Mouse (Mus musculus): Measurements from ENCODE around the gene Cfap43. TPM values are rescaled to one million over a fixed set of nuclear protein-coding genes. Genes with fewer than 3 reads are reported as not detected.
A peak's percentile ranks its signal among the peaks of the same experiment; 100 is the strongest.
"Not testable (repeated sequence)": the region's sequence is repeated elsewhere in the genome, so short reads cannot be mapped to it uniquely, and the experiment has no call there.

Cfap43 gene
- total RNA-seq, 2 experiments from 2014 or later: 0.25 TPM; not detected in 1

DNA sequence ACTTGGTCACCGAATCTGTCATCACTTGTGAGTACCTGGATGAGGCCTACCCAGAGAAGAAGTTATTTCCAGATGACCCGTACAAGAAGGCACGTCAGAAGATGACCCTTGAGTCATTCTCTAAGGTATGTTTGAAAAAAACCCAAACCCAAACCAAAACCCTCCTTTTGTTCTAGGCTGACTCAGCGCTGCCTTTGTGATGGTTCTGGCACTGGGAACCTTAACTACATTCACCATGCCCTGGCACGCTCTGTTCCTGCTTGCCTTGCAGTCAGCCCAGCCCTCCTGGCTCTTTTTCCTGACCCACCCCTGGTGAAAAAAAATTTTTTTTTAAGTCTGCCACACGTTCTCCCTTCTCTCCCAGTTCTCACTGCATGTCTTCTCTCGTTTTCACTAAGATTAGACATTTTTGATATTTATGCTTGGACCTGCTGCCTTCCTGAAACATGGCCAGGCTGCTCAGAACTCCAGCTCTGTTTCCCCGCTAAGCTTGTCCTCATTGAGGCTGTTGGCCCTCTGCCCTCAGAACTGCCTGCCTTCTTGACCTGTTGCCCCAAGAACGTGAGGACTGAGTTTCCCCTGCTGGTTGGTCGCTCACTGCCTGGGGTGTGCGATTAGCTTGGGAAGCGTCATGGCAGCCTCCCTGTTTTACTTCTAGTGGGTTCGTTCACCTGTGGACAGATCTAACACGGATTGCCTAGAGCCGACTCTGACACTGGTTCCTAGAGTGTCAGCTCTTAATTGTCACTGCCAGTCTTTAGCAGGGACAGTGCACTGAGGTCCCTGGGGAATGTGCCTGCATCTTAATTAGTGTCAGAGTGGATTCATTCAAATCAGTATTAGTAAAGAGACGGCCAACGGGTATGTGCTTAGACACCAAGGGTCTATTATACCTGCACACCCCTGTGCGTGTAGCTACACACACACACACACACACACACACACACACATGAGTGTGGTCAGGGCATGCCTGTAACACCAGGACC is 60.8 kb downstream of the Cfap43 start:
- intact Hi-C loops (cut with DNase I): no loop called here
- no peak for DNase-seq (ENCODE audit: low spot score)

DNA sequence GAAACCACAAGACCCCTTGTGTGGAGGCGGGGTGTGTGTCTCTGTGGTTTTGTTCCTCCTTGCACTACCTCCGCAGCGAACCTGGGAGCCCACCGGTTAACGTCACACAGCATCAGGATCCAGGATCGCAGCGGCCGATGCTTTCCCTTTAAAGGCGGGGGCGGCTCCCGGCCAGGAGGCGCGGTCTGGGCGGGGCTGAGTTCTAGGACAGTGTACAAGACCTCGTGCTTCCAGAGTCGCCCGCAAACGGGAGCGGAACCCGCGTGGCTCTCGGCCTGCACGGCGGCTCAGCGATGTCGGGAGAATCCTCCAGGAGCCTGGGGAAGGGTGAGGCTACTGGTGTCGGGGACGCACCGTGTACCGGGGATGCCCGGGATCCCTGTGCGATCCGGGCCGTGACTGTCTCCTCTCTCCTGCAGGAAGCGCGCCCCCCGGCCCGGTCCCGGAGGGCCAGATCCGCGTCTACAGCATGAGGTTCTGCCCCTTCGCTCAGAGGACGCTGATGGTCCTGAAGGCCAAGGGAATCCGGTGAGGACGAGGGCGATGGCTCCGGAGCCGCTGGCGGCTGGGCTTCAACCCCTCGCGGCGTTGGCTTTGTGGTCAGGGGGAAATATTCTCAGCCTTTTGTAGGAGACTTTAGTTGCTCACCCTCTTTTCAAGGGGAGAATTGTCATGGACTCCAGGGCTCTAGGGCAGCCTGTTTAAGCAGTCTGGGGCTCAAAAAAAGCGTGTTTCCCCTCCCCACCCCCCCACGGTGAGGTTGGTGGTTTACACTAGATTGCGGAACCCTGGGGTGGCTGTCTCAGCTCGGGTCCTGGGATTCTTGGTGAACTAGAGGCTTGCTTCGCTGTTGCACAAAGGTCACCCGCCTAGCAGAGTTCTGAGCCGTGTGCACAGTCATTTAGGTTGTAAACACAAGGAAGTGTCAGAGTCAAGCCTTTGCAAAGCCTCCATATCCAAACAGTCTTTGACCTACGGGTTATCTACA is 64.0 kb downstream of the Cfap43 start, which contains the start of gene Gsto1:
TSS of gene Gsto1 (plus strand) at position 175 of the 988 bp plus-strand sequence.
- DNase-seq (ENCODE audit: low spot score): peak; percentile 78
- intact Hi-C loops (cut with DNase I): no loop called here

DNA sequence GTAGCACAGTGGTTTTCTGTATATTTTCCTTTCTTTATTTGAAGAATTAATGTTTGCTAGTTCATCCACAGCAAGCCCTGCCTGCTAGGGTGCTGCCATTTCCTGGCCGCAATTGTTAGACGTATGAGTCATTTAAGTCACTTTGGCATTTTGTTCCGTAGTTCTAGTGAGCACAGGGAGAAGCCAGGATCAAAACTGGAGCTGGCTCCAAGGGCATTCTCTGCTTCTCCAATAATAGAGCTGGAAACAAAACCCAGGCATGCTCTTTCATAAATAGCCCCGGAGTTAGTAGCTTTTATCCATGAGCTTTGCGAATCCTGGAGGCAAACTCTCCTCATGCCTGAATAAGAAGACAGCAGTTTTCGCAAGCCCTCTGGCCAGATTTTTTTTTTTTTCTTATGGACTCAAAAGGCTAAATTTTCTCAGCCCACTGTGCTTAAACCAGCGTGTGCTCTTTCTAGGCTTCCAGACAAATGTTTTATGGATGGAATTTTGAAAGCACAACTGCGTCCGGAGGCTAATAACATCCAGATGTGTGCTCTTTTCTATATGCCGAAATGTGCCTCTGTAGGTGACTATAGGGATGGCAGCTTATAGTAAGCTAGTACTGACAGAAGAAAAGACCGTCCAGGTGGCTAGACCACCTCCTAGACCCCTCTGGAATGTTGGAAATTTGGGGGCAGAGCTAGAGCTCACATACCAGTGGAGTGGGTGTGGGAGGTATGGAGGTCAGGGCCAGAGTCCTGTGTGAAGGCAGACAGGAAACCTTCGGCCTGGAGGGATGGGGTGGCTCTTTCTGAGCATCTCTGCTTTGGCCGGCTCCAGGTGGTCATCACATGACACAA is 64.9 kb downstream of the Cfap43 start:
- no peak for DNase-seq (ENCODE audit: low spot score)
- intact Hi-C loops (cut with DNase I): no loop called here

DNA sequence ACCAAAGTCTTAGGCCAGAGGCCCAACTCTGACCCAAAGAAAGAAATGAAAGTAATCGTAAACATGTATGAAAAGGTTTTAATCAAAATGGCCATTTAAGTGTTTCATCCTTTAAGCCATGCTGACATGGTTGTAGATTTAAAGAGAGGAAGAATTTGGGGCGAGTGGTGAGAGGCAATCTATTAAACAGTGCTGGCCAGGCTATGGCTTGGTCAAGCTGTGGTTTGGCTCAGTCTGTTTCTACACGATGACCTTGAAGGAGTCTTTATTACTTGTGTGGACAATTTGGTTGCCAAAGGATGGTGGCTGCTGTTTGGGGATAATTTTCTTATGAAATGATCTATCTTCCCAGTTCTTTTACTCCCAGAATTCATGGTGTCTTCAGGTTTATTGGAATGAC is 66.0 kb downstream of the Cfap43 start:
- intact Hi-C loops (cut with DNase I): no loop called here
- DNase-seq (ENCODE audit: low spot score): no peak

DNA sequence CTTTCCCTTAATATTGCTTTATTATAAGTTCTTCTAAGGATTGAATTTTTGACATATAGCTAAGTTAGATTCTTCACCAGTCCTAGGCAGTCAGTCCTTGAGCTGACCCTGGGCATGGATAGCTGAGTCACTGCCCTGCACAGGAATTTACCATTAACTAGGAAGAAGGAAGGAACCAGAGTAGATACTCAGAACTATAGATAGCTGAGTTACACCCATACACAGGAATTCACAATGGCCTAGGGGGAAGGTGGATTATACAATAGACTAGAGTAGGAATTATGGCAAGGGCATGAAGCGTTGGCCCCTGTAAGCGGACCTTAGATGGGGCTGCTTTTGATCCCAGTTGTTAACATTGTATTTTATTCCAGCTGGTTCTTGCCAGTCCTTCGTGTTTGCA is 67.0 kb downstream of the Cfap43 start:
- intact Hi-C loops (cut with DNase I); DNase-seq (ENCODE audit: low spot score): not testable (repeated sequence)

DNA sequence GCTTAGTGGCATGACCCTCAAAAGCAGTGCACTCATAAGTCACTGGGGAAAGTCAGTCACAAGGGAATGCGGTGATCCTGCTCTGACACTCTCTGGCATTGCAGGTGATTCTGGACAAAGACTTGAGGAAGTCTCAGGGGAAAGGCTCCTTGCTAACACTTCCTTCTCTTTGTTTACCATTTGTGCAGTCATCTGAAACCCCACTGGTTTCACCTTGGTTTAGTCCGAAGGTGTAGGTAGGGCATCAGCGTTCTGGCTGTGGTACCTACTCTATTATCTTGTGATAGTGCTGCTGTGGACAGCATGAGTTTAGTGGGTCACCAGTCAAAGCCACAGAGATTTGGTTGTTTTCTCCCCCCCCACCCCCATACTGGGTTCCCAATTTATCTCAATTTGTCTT is 69.4 kb downstream of the Cfap43 start:
- intact Hi-C loops (cut with DNase I): no loop called here
- no peak for DNase-seq (ENCODE audit: low spot score)

DNA sequence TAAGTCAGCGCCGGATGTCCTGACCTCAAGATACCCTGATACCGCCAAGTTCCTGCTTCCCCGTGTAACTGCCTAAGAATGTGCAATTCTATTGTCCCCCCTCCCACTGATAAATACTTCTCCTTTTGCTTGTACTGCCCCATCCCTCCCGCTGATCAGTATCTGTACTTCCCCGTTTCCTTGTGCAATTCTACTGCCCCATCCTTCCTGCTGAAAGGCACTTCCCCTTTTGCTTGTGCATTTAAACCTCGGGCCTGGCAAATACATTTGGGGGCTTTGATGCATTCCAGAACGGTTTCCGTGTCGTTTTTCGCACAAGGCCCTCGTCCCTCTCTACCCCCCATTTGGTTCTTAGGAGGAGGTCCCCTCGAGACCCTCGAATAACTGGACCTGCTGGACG is 77.9 kb downstream of the Cfap43 start:
- DNase-seq (ENCODE audit: low spot score); intact Hi-C loops (cut with DNase I): not testable (repeated sequence)

DNA sequence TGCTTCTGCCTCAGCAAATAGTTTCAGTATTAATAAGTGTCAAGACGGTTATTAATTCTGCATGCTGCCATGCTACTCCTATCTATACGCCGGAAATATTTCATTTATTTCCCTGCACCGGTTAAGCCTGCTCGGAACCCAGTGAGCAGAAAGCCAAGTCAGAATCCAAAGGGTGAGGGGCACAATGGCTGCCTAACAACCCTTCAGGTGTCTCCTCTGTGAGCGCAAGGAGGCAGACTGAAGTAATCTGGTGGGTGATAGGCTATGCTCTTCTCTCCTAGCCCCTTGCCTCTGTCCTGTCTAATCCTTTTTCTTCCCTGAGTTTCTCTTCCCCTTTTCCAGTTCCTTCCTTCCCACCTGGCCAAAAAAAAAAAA is 81.6 kb downstream of the Cfap43 start:
- intact Hi-C loops (cut with DNase I): no loop called here

DNA sequence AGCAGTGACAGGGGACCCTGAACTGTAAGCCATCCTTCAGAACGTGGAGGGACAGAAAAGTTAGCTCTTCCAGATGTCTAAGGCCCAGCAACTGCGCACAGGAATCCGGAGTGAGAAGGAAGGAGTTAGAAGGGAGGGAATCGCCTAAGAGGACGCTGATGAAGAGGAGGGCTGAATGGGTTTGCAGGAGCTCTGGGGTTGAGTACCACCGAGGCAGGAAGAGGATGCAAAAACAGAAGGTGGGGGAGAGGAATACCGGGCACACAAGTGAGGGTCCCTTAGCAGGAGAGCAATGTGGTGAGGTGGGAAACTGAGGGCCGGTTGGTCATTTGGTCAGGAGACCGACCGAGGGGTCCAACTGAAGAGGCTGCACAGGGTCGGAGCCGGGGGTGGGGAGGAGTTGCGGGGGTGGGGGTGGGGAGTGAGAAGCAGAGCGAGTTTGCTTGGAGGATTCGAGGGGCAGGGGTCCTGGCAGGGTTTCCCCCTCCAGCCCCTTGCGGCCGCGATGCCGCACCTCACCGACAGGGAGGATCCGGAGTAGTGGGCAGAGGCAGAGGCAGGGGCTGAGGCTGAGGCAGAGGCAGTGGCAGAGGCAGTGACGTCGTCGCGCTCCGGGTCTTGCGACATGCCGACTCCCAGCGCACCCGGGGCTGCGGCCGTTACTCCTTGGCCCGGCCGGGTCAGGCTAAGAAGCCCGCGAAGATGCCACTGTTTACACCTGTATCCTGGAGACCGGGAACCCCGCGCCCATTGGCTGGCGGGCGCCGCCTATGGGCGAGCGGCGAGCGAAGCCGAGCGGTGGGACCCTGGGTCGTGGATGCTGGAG is 82.2 kb downstream of the Cfap43 start:
- intact Hi-C loops (cut with DNase I): no loop called here
- peak; percentile 25 for DNase-seq (ENCODE audit: low spot score)

More for the DNA sequence above, 81.6 kb downstream of the Cfap43 start:
- DNase-seq (ENCODE audit: low spot score): no peak

DNA sequence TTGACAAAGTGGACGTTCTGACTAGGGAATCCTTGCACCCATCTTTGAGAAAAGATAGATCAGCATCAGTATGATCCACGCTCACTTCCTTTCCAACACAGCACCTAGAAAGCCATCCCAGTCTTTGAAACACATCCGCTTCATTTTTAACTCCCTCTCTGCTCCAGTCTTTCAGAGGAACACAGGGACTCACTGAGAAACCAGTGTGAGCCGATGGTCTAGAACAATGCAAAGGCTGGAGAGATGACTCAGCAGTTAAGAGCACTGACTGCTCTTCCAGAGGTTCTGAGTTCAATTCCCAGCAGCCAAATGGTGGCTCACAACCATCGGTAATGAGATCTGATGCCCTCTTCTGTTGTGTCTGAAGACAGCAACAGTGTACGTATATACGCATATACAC is 83.3 kb downstream of the Cfap43 start:
- DNase-seq (ENCODE audit: low spot score): no peak
- intact Hi-C loops (cut with DNase I): no loop called here

DNA sequence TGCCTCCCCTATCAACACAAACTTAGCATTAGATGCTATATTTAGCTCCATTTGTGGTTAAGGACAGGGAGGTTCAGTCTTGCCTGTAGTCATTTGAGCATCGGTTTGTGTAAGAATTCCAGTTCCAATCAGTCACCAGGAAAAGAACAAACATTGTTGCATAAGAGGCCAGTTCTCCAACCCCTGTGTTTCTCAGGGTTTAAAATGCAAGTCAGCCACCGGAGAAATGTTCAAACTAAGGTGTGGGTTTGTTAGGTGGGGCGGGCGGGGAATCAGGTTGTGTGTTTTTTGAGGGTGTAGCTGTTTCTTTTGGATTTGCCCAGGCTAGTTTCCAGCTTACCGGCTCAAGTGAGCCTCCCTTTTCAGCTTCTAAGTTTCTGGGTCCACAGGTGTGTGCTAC is 84.5 kb downstream of the Cfap43 start:
- DNase-seq (ENCODE audit: low spot score): no peak
- intact Hi-C loops (cut with DNase I): no loop called here

DNA sequence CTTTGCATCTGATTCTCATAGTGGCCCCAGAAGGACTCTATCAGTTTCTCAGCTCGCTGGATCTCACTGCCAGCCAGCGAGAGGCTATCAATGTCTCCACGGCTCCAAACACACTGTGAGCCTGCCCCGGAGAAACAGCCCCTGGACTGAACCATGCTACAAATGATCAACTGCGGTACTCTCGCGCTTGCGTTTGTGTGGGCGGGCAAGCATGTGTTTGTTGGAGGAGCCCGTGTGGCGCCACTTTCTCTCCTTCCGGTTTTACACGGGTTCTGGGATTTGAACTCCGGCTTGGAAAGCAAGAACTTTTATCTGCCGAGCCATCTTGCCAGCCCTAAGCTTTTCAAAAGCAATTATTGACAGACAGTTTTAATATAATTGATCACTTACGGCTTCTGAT is 86.8 kb downstream of the Cfap43 start:
- DNase-seq (ENCODE audit: low spot score): no peak
- intact Hi-C loops (cut with DNase I): no loop called here

DNA sequence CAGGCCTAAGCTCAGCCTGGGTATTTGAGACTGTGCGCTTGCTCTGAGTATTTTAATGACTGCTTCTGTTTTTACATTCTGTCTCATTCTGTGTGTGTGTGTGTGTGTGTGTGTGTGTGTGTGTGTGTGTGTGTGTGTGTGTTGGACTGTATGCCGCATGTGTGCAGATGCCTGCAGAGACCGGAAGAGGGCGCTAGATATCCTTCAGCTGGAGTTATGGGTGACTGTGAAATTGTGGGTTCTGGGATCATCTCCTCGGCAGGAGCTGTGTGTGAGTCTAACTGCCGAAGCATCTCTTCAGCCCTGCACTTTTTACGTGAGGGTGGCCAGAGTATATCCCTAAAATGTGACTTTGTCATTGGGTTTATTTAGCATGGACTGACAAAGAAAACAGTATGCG is 88.0 kb downstream of the Cfap43 start:
- DNase-seq (ENCODE audit: low spot score): no peak

DNA sequence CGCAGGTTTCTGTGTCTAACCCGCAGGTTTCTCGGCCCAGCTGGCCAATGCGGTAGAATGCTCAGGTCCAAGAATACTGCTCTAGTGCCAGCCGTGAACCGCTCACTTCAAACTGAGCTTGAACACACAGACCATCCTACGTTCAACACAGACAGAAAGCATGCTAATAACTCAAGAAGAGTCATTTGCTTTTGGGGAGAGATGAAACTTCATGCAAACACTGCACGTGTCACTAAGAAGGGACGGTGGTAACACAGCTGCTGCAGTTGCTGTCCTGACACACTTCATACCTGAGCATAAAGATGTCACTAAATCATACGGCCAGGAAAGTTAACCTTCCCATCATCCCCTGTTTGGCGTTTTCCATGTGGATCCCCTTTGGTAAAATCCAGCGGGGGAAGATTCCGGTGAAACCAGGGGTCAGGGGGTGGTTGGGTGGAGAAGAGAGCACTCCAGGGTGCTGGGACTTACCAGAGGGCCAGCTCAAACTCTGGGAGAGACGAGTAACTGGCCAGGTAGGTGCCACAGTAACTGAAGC is 89.1 kb downstream of the Cfap43 start:
- intact Hi-C loops (cut with DNase I): loop anchor here (10.0 kb wide), 1 partner anchor 475 kb away; no protein-coding TSS in a partner anchor

More for the DNA sequence above, 88.0 kb downstream of the Cfap43 start:
- intact Hi-C loops (cut with DNase I): no loop called here

DNA sequence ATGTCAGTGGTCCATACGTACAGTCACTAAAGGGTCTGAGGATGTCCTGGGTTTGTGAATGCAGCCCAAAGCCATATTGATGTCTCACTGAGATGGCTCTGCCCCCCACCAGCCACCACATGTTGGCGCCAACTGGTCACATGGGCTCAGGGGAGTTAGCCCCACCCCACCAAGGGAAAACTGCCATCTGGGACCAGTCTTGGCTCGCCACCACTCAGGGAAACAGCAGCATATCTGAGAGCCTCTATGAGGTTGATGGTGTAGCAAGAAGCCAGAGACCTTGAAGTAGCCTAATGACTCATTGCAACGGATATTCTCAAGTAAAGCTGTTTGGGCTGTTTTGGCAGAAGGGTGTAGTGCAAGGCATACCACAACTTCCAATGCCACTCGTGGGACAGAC is 95.1 kb downstream of the Cfap43 start:
- DNase-seq (ENCODE audit: low spot score): no peak
- intact Hi-C loops (cut with DNase I): loop anchor here (10.0 kb wide), 1 partner anchor 469 kb away; no protein-coding TSS in a partner anchor

More for the DNA sequence above, 89.1 kb downstream of the Cfap43 start:
- no peak for DNase-seq (ENCODE audit: low spot score)

DNA sequence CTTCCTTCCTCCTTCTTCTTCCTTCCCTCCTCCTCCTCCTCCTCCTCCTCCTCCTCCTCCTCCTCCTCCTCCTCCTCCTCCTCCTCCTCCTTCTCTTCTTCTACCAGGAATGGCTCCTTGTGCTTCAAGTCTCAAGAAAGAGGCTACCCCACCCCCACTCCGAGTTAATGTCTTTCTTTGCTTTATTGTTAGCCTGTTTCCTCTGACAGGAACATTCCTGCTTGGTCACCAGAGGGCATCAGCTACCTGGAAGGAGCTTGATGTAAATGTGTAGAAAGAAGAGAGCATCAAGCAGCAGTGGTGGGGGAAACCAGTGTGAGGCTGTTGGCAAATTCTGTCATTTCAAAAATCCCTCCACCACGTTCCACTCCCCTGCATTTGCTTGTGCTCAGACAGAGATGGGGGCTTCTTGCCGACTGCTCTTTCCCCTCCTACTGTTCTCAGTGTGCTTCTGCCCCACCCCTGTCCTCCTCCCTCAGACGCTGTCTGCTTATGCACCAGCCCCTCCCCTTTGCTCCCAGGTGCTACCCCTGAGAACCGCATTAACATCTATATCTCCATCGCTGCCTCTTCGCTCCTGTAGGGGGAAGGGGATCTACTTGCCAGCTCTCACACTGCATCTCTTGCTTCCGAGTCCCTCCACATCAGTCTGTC is 96.8 kb downstream of the Cfap43 start:
- intact Hi-C loops (cut with DNase I): loop anchor here (10.0 kb wide), 1 partner anchor 467 kb away; no protein-coding TSS in a partner anchor
- DNase-seq (ENCODE audit: low spot score): no peak

DNA sequence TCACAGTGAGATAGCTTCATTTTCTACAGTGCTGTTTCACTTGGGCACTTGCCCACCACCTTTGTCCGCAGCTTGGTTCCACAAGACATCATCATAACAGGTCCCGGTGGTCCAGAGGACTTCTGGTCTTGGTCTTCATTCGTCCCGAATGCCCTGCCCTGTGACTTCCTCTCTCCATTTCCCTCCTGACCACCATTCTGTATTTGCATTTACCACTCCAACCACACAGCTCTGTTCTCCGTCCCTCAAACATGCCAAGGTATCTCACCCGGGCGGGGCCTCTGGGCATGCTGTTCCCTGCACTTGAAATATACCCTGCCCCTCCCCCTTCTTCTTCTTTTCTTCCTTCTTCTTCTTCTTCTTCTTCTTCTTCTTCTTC is 97.6 kb downstream of the Cfap43 start:
- intact Hi-C loops (cut with DNase I): loop anchor here (1.0 to 10.0 kb wide), 3 partner anchors 162 to 467 kb away; no protein-coding TSS in a partner anchor
- DNase-seq (ENCODE audit: low spot score): no peak
